Mouse (Mus musculus): ENCODE data around the gene Gm45062. TPM values are rescaled to one million over a fixed set of nuclear protein-coding genes. Genes with fewer than 3 reads are reported as not detected.

Gene Gm45062
- total RNA-seq, 1 experiment, result 1.5 TPM

DNA sequence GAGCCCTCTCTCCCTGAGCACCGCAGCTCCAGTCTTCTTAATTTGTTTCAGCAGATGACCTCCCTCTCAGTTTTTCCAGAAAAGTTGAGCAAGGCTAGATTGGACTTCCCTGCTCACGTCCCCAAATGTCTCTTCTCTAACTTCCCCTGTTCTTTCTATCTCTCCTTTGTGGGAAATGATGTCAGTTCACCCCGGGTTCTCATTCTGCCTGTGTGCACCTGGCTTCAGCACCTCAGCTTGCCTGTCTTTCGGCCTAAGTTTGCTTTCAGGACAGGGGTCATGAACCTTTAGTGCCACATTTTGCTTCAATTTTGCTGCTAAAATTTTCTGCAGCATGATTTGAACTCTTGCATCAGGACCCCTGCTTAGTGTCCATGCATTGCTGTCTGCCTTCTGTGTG lies 95.6 kb downstream of the Gm45062 start:
- Histone ChIP-seq H3K27ac (ENCODE audit: insufficient read depth, low read depth, low read length, poor library complexity, severe bottlenecking) (no peak overlapping the region), H3K4me1 (ENCODE audit: control insufficient read depth in 2 of 2, insufficient read depth in 2 of 2, low read length in 2 of 2, poor library complexity in 1 of 2) (peaks cover 4 to 6% of the 10 kb centered on the region in 2 experiments; a peak in 2 of 4 replicates), H3K4me3 (ENCODE audit: insufficient read depth in 1 of 2, low read depth in 1 of 2, low read length in 2 of 2, poor library complexity in 1 of 2, severe bottlenecking in 1 of 2) (no peak overlapping the region), H3K36me3 (ENCODE audit: control insufficient read depth, insufficient read depth, low read length, poor library complexity, severe bottlenecking) (no peaks in the 10 kb centered on the region), H3K9ac (ENCODE audit: insufficient read depth, low read depth, low read length, poor library complexity, severe bottlenecking) (no peak overlapping the region), H3K9me3 (ENCODE audit: control insufficient read depth, insufficient read depth, low read depth, low read length) (no peaks in the 10 kb centered on the region)
- in situ Hi-C loops (cut with MboI; ENCODE audit: low sequenced_read_pairs in 2 of 2, unreplicated experiment in 2 of 2), result no loop called here
- no peak for DNase-seq (ENCODE audit: low read depth, low spot score)
- TF ChIP-seq ZC3H11A (IDR thresholded peaks at IDR 0.05; ENCODE audit: borderline replicate concordance, low read depth, low read length) (no peak), MAFK (IDR thresholded peaks at IDR 0.05; ENCODE audit: insufficient read depth, low read depth, low read length) (no peak), HCFC1 (IDR thresholded peaks at IDR 0.05; ENCODE audit: borderline replicate concordance, insufficient read depth, low read length) (no peak), ZNF384 (IDR thresholded peaks at IDR 0.05; ENCODE audit: low read depth, low read length) (no peak), CHD2 (IDR thresholded peaks at IDR 0.05; ENCODE audit: low read depth, low read length) (no peak)

DNA sequence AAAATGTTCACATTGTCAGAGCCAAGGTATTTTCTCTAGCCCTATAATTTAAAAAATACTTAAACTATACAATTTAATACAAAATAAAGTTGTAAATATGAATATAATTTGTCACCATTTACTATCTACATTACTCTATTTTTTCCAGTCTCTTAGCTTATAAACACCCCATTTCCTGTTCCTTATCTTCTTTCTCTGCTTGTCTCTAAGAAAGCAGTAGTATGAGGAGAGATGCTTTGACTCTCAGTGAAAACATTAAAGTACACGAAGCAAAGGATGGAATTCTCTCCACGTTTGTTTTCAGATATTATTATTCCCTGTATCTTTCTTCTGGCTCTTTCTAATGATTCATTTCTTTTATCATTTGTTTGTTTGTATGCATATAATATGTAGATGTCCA lies 99.0 kb downstream of the Gm45062 start:
- TF ChIP-seq CHD2 (IDR thresholded peaks at IDR 0.05; ENCODE audit: low read depth, low read length) (no peak), ZNF384 (IDR thresholded peaks at IDR 0.05; ENCODE audit: low read depth, low read length) (no peak), MAFK (IDR thresholded peaks at IDR 0.05; ENCODE audit: insufficient read depth, low read depth, low read length) (no peak), ZC3H11A (IDR thresholded peaks at IDR 0.05; ENCODE audit: borderline replicate concordance, low read depth, low read length) (no peak), HCFC1 (IDR thresholded peaks at IDR 0.05; ENCODE audit: borderline replicate concordance, insufficient read depth, low read length) (no peak)
- DNase-seq (ENCODE audit: low read depth, low spot score), result no peak
- in situ Hi-C loops (cut with MboI; ENCODE audit: low sequenced_read_pairs in 2 of 2, unreplicated experiment in 2 of 2), result no loop called here
- H3K36me3 ChIP-seq (ENCODE audit: control insufficient read depth, insufficient read depth, low read length, poor library complexity, severe bottlenecking), result no peaks in the 10 kb centered on the region
- no peak overlapping the region for H3K27ac ChIP-seq (ENCODE audit: insufficient read depth, low read depth, low read length, poor library complexity, severe bottlenecking)
- no peak overlapping the region for H3K4me3 ChIP-seq (ENCODE audit: insufficient read depth in 1 of 2, low read depth in 1 of 2, low read length in 2 of 2, poor library complexity in 1 of 2, severe bottlenecking in 1 of 2)
- H3K9me3 ChIP-seq (ENCODE audit: control insufficient read depth, insufficient read depth, low read depth, low read length), result no peaks in the 10 kb centered on the region
- no peak overlapping the region for H3K9ac ChIP-seq (ENCODE audit: insufficient read depth, low read depth, low read length, poor library complexity, severe bottlenecking)
- H3K4me1 ChIP-seq (ENCODE audit: control insufficient read depth in 2 of 2, insufficient read depth in 2 of 2, low read length in 2 of 2, poor library complexity in 1 of 2), result peaks cover 4% of the 10 kb centered on the region in 2 experiments; a peak in 2 of 4 replicates

DNA sequence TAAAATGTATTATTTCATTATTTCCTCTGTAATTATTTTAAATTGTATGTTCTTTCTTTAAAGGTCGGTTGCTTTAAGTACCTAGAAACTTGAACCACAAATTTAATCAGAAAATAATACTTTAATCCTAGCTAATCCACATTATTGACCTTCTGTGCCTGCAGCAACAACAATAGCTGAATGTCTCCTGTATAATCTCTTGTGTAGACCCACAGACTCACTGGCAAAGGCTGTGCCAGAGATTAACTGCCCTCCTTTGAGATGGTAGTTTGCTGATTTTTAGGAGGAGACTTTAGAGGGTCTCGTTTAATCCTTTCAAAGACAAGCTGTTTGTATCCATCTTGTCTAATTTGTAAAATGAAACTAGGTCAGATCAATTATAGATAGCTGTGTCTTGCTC lies 99.5 kb downstream of the Gm45062 start:
- Histone ChIP-seq H3K27ac (ENCODE audit: insufficient read depth, low read depth, low read length, poor library complexity, severe bottlenecking) (no peak overlapping the region), H3K36me3 (ENCODE audit: control insufficient read depth, insufficient read depth, low read length, poor library complexity, severe bottlenecking) (no peaks in the 10 kb centered on the region), H3K9me3 (ENCODE audit: control insufficient read depth, insufficient read depth, low read depth, low read length) (no peaks in the 10 kb centered on the region), H3K4me3 (ENCODE audit: insufficient read depth in 1 of 2, low read depth in 1 of 2, low read length in 2 of 2, poor library complexity in 1 of 2, severe bottlenecking in 1 of 2) (no peak overlapping the region), H3K9ac (ENCODE audit: insufficient read depth, low read depth, low read length, poor library complexity, severe bottlenecking) (no peak overlapping the region), H3K4me1 (ENCODE audit: control insufficient read depth in 2 of 2, insufficient read depth in 2 of 2, low read length in 2 of 2, poor library complexity in 1 of 2) (peaks cover 2 to 3% of the 10 kb centered on the region in 2 experiments; a peak in 1 of 4 replicates)
- no peak for TF ChIP-seq MAFK (IDR thresholded peaks at IDR 0.05; ENCODE audit: insufficient read depth, low read depth, low read length)
- TF ChIP-seq CHD2 (IDR thresholded peaks at IDR 0.05; ENCODE audit: low read depth, low read length), result no peak
- no peak for TF ChIP-seq HCFC1 (IDR thresholded peaks at IDR 0.05; ENCODE audit: borderline replicate concordance, insufficient read depth, low read length)
- TF ChIP-seq ZC3H11A (IDR thresholded peaks at IDR 0.05; ENCODE audit: borderline replicate concordance, low read depth, low read length), result no peak
- no peak for TF ChIP-seq ZNF384 (IDR thresholded peaks at IDR 0.05; ENCODE audit: low read depth, low read length)
- in situ Hi-C loops (cut with MboI; ENCODE audit: low sequenced_read_pairs in 2 of 2, unreplicated experiment in 2 of 2), result no loop called here
- DNase-seq (ENCODE audit: low read depth, low spot score), result no peak

DNA sequence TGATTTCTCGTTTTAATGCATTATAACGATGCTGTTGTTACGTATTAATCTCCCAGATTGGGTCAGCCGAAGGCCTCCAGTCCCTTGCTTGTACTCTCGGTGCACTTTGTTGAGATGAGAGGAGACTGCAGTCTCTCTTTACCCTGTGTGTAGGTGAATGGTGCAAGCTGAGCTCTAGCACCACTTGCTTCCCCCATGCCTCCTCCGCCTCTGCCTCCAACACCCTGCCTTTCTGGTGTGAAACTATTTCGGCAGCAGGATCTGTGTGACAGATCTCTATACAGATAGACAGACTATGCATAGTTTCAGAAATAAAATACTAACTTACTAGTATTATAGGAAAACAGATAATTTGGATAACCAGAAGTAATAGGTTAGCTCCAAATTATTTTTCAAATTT lies 101.6 kb downstream of the Gm45062 start:
- Histone ChIP-seq H3K4me3 (ENCODE audit: insufficient read depth in 1 of 2, low read depth in 1 of 2, low read length in 2 of 2, poor library complexity in 1 of 2, severe bottlenecking in 1 of 2) (no peak overlapping the region), H3K36me3 (ENCODE audit: control insufficient read depth, insufficient read depth, low read length, poor library complexity, severe bottlenecking) (no peaks in the 10 kb centered on the region), H3K4me1 (ENCODE audit: control insufficient read depth in 2 of 2, insufficient read depth in 2 of 2, low read length in 2 of 2, poor library complexity in 1 of 2) (no peaks in the 10 kb centered on the region), H3K27ac (ENCODE audit: insufficient read depth, low read depth, low read length, poor library complexity, severe bottlenecking) (no peak overlapping the region), H3K9me3 (ENCODE audit: control insufficient read depth, insufficient read depth, low read depth, low read length) (no peaks in the 10 kb centered on the region), H3K9ac (ENCODE audit: insufficient read depth, low read depth, low read length, poor library complexity, severe bottlenecking) (no peak overlapping the region)
- TF ChIP-seq CHD2 (IDR thresholded peaks at IDR 0.05; ENCODE audit: low read depth, low read length) (no peak), ZNF384 (IDR thresholded peaks at IDR 0.05; ENCODE audit: low read depth, low read length) (no peak), MAFK (IDR thresholded peaks at IDR 0.05; ENCODE audit: insufficient read depth, low read depth, low read length) (no peak), ZC3H11A (IDR thresholded peaks at IDR 0.05; ENCODE audit: borderline replicate concordance, low read depth, low read length) (no peak)
- in situ Hi-C loops (cut with MboI; ENCODE audit: low sequenced_read_pairs in 2 of 2, unreplicated experiment in 2 of 2), result no loop called here
- no peak for DNase-seq (ENCODE audit: low read depth, low spot score)
